Mouse (Mus musculus) right cerebral cortex, postnatal 36 days (tissue): ENCODE data around the gene Gpr88.
A peak's percentile ranks its signal among the peaks of the same experiment; 100 is the strongest.
"Not testable (repeated sequence)": the region's sequence is repeated elsewhere in the genome, so short reads cannot be mapped to it uniquely, and the experiment has no call there.

Experiments
- DNase-seq, 2 experiments: peaks; one replicate each; pipeline ENCODE4 v3.0.0; 2022; ENCODE audit warnings: low spot score in 2 of 2, mixed read lengths in 1 of 2

The Gpr88 gene

GRCm38 (mm10) chr3:116242685-116243084 is 10.6 kb downstream of the Gpr88 start:
- peak in 1 of 2 experiments; percentile 32 for DNase-seq

- DNase-seq, result no peak
These were observed 15.8 kb downstream of the Gpr88 start for GRCm38 (mm10) chr3:116237527-116237926.

GRCm38 (mm10) chr3:116236856-116237255 is 16.4 kb downstream of the Gpr88 start:
- no peak for DNase-seq

GRCm38 (mm10) chr3:116233515-116233914 is 19.8 kb downstream of the Gpr88 start:
- no peak for DNase-seq

GRCm38 (mm10) chr3:116232763-116233162 is 20.5 kb downstream of the Gpr88 start:
- DNase-seq, result no peak

- no peak for DNase-seq
These were observed 24.0 kb downstream of the Gpr88 start for GRCm38 (mm10) chr3:116229336-116229735.

GRCm38 (mm10) chr3:116228360-116229245 is 24.7 kb downstream of the Gpr88 start:
- DNase-seq, result no peak

GRCm38 (mm10) chr3:116227383-116227782 is 25.9 kb downstream of the Gpr88 start:
- DNase-seq, result no peak

- no peak for DNase-seq
These were observed 26.4 kb downstream of the Gpr88 start for GRCm38 (mm10) chr3:116226915-116227314.

GRCm38 (mm10) chr3:116222511-116223243 is 30.6 kb downstream of the Gpr88 start:
- no peak for DNase-seq

- no peak for DNase-seq
These were observed 31.7 kb downstream of the Gpr88 start for GRCm38 (mm10) chr3:116221686-116222010.

GRCm38 (mm10) chr3:116220980-116221685 is 32.2 kb downstream of the Gpr88 start:
- no peak for DNase-seq

- DNase-seq, result not testable (repeated sequence)
These were observed 35.9 kb downstream of the Gpr88 start for GRCm38 (mm10) chr3:116217398-116217797.

GRCm38 (mm10) chr3:116216261-116216660 is 37.0 kb downstream of the Gpr88 start:
- no peak for DNase-seq

- DNase-seq, result no peak
These were observed 41.7 kb downstream of the Gpr88 start for GRCm38 (mm10) chr3:116211639-116212038.

- no peak for DNase-seq
These were observed 42.6 kb downstream of the Gpr88 start for GRCm38 (mm10) chr3:116210720-116211121.

- DNase-seq, result no peak
These were observed 44.1 kb downstream of the Gpr88 start for GRCm38 (mm10) chr3:116209214-116209613.

GRCm38 (mm10) chr3:116206306-116206834 is 46.9 kb downstream of the Gpr88 start:
- DNase-seq, result no peak

- no peak for DNase-seq
These were observed 47.7 kb downstream of the Gpr88 start for GRCm38 (mm10) chr3:116205346-116206219.

- no peak for DNase-seq
These were observed 48.7 kb downstream of the Gpr88 start for GRCm38 (mm10) chr3:116204643-116205042.

GRCm38 (mm10) chr3:116203942-116204341 is 49.4 kb downstream of the Gpr88 start:
- DNase-seq, result no peak
